Mouse (Mus musculus) Patski (cell line): ENCODE measurements around the gene Rexo4. TPM values are rescaled to one million over a fixed set of nuclear protein-coding genes. Genes with fewer than 3 reads are reported as not detected.

Source experiments
- ATAC-seq: fragments of 100-300 bp; one replicate; pipeline ENCODE4 v1.8.0; 2021
- CTCF ChIA-PET: fragments of 350-600 bp; sonication (Branson Sonifier 250); formaldehyde crosslinking; loops from one replicate; lab custom pipeline; 2022; ENCODE audit warnings: inconsistent platforms; lab: Charles Lee
- POLR2A ChIA-PET: fragments of 350-600 bp; sonication (Branson Sonifier 250); formaldehyde crosslinking; loops from one replicate; lab custom pipeline; 2022; ENCODE audit warnings: antibody characterized with exemption, inconsistent platforms; lab: Charles Lee
- DNase-seq: peaks from one replicate; pipeline ENCODE4 v3.0.0-alpha.2; 2011; ENCODE audit warnings: low read depth, low spot score
- H3K27me3 ChIP-seq: fragments of 371-371 bp; one replicate; pipeline ENCODE4 v1.5.1; 2021
- CTCF ChIP-seq: fragments of 100-300 bp; IDR thresholded peaks from one replicate; pipeline ENCODE4 v1.5.1; 2021
- in situ Hi-C: fragments of 300-500 bp; cut with MboI; formaldehyde crosslinking; loops from 3 replicates; pipeline ENCODE4 v1.11.1; 2018; ENCODE audit warnings: low pct_unique_long_range_greater_than_20kb, mixed read lengths
- polyA plus RNA-seq: library from polyadenylated mRNA; unstranded; gene quantifications from one replicate; pipeline ENCODE4 v1.2.3, GENCODE M21; 2021

Rexo4 gene
- polyA plus RNA-seq, 1 experiment from 2014 or later: 51.8 TPM

DNA sequence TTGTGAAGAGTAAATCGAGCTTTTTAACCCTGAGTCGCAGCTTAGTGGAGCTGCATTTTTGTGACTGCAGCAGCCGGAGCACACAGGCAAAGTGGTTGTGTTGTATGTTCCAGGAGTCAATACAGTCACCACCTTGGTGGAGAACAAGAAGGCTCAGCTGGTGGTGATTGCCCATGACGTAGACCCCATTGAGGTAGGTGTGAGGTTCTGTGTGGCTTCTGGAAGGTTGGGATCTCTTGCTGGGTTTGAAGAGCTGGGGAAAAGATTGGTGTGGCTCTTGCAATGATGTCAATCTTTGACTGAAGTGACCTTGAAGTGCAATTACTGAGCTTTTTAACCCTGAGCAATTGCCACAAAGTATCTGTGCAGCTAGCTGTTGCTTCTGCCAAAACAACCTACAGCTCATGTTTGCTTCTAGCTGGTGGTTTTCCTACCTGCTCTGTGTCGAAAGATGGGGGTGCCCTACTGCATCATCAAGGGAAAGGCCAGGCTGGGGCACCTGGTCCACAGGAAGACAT is 51.9 kb downstream of the Rexo4 start:
- no peak for TF ChIP-seq CTCF
- CTCF ChIA-PET: interaction anchor here (1.1 to 2.0 kb wide), 3 partner anchors 10 to 105 kb away, joined by 3 to 7 read pairs (median 4); no protein-coding TSS in a partner anchor
- in situ Hi-C loops: loop anchor here (25.0 kb wide), 1 partner anchor 475 kb away; the partner anchor contains the start of gene Sec16a
- POLR2A ChIA-PET: interaction anchor here (1.0 to 2.0 kb wide), 2 partner anchors 9 to 10 kb away, joined by 3 to 10 read pairs; partner anchors contain the start of gene Surf6
- DNase-seq (no peak), ATAC-seq (no peak)
- H3K27me3 ChIP-seq: no peaks in the 10 kb centered on the region

DNA sequence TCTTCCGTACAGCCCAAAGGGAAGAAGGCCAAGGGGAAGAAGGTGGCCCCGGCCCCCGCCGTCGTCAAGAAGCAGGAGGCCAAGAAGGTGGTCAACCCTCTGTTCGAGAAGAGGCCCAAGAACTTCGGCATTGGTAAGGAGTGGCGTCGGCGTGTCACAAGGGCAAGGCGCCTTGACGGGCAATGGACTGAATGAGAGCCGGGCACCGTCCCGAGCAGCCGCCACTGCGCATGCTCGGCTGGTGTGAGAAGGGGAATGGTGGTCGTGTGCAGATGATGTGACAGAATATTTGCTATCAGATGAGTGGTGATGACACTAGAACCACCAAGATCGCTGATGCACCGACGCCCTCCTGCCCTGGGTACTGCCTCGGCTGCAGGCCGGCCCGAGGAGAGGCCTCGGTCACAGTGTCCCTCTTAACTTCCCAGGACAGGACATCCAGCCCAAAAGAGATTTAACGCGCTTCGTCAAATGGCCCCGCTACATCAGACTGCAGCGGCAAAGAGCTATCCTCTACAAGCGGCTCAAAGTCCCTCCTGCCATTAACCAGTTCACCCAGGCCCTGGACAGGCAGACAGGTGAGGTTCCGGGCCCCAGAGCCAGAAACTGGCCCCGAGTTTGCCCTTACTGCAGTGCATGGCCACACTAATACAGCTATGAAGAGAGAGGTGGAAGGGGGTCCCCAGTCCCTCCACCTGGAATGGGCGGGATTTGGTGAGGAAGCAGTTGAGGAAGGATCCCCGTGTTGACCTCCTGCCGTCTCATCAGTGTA is 53.0 kb downstream of the Rexo4 start:
- no peaks in the 10 kb centered on the region for H3K27me3 ChIP-seq
- ATAC-seq: peak; percentile 27
- no peak for DNase-seq
- ChIA-PET POLR2A (interaction anchor here (1.0 to 2.0 kb wide), 2 partner anchors 8 to 11 kb away, joined by 3 to 10 read pairs; partner anchors contain the start of gene Surf6), CTCF (interaction anchor here (1.1 to 2.0 kb wide), 2 partner anchors 11 to 19 kb away, joined by 3 to 7 read pairs; no protein-coding TSS in a partner anchor)
- TF ChIP-seq CTCF: no peak
- in situ Hi-C loops: loop anchor here (25.0 kb wide), 1 partner anchor 474 kb away; the partner anchor contains the start of gene Sec16a

DNA sequence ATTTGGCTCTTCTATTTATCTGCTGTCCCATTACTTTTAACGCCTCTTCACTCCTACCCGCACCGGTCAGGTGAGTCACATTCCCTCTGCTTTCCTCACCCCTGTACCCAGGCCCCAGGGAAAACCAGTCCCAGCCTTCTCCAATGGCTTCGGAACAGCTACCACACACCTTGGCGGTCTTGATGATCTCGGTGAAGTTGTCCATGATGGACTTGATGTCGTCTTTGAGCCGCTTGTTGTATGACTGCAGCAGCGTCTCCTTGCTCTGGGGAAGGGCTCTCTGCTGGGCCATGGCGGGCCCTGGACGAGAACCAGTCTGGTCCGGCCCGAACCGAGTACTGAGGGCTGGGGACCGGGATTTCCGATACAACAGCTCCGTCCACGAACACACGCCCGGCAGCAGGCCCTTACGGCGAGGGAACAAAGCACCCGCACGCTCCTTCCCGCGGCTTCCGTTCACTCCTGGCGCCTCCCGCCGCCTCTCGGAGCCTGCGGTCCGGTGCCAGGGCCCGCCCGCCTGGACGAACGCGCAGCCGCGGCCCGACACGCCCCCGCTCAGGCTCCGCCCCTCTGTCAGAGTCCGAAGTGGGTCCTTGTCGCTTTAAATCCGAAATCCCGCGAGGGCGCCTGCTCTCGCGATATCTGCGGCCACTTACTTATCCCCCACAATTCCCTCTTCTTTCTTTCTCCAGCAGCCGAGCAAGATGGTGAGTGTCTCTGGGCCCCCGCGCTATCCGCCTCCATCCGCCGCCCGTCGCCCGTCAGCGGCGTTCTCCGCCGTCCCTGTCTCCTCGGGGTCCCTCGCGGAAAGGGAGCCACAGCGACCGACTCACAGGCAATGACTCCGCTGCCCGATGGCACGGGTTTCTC is 53.8 kb downstream of the Rexo4 start, which contains the start of the genes Med22 and Rpl7a:
Med22 (minus strand) TSS at position 554 of the 870 bp plus-strand sequence.
Rpl7a (plus strand) TSS at position 641 of the 870 bp plus-strand sequence.
- in situ Hi-C loops: loop anchor here (25.0 kb wide), 1 partner anchor 473 kb away; the partner anchor contains the start of gene Sec16a
- POLR2A ChIA-PET: no interaction called here
- CTCF ChIA-PET: no interaction called here
- DNase-seq (peak; percentile 92), ATAC-seq (peak; percentile 79)
- H3K27me3 ChIP-seq: no peaks in the 10 kb centered on the region
- no peak for TF ChIP-seq CTCF

DNA sequence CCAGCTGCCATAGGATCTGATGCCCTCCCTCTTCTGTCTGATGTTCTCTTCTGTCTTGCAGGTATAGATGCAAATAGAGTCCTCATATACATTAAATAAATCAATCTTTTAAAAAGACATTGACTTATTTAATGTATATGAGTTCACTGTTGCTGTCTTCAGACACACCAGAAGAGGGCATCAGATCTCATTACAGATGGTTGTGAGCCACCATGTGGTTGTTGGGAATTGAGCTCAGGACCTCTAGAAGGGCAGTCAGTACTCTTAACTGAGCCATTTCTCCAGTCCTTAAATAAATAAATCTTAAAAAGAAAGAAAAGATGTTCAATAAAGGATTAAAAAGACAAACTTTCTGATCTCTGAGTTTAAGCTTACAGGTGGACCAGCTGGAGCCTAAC is 54.8 kb downstream of the Rexo4 start:
- ATAC-seq (no peak), DNase-seq (no peak)
- ChIA-PET CTCF (no interaction called here), POLR2A (interaction anchor here (1.1 kb wide), 1 partner anchor 131 kb away, joined by 5 read pairs; no protein-coding TSS in a partner anchor)
- in situ Hi-C loops: loop anchor here (25.0 kb wide), 1 partner anchor 472 kb away; the partner anchor contains the start of gene Sec16a
- no peaks in the 10 kb centered on the region for H3K27me3 ChIP-seq
- no peak for TF ChIP-seq CTCF

DNA sequence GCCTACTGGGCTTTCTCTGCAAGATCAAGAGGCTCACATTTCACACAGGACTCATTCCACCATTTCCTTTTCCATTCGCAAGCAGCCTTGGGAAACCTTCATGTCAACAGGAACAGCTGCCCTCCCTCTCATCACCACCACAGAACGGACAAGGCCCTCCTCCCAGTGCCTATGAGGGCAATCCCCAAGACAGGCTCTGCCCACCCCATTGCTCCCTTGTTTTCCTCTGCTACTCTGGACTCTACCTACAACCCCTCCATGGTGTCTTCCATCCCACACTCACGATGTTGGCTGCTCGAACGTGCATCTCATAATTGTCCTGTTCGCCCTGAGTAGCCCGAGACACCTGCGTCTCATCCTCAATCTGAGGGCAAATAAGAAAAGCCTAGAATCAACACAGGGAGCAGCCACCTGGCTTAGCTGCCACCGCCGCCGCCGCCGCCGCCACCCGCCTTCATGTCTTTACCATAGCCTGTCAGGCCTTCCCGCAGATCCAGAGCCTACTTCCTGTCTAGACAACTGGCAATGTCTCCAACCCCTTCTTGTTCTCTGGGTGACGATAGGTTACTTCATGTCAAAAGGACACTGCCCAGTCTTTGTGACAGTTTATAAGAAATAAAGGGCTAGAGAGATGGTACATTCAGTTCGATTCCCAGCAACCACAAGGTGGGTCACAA is 55.3 kb downstream of the Rexo4 start:
- ChIA-PET POLR2A (interaction anchor here (1.1 kb wide), 1 partner anchor 131 kb away, joined by 5 read pairs; no protein-coding TSS in a partner anchor), CTCF (interaction anchor here (2.3 to 4.0 kb wide), 2 partner anchors 262 to 328 kb away, joined by 5 to 22 read pairs; no protein-coding TSS in a partner anchor)
- TF ChIP-seq CTCF: no peak
- in situ Hi-C loops: loop anchor here (25.0 kb wide), 1 partner anchor 472 kb away; the partner anchor contains the start of gene Sec16a
- DNase-seq (no peak), ATAC-seq (no peak)
- H3K27me3 ChIP-seq: no peaks in the 10 kb centered on the region

DNA sequence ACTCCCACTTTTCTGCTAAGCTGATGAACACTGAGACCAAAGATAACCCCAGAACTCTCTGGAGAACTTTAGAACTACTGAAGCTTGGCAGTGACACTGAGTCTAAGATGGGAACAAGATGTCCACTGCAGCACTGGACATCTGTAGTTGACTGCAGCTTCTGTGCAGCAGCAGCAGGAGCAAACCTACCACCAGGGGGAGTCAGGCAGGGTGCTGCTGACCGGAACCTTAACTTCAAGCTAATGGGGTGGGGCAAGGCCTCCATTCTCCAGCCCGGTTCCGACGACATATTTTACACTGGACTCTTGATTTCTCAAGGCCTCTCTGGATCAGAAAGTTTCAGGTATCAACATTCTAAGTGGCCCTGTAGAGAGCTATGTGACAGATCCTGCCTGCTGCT is 57.1 kb downstream of the Rexo4 start:
- ChIA-PET CTCF (interaction anchor here (0.9 to 4.0 kb wide), 11 partner anchors 11 to 330 kb away, joined by 3 to 22 read pairs (median 4); no protein-coding TSS in a partner anchor), POLR2A (no interaction called here)
- no peak for TF ChIP-seq CTCF
- in situ Hi-C loops: loop anchor here (25.0 kb wide), 1 partner anchor 470 kb away; the partner anchor contains the start of gene Sec16a
- H3K27me3 ChIP-seq: no peaks in the 10 kb centered on the region
- ATAC-seq: no peak
- no peak for DNase-seq

DNA sequence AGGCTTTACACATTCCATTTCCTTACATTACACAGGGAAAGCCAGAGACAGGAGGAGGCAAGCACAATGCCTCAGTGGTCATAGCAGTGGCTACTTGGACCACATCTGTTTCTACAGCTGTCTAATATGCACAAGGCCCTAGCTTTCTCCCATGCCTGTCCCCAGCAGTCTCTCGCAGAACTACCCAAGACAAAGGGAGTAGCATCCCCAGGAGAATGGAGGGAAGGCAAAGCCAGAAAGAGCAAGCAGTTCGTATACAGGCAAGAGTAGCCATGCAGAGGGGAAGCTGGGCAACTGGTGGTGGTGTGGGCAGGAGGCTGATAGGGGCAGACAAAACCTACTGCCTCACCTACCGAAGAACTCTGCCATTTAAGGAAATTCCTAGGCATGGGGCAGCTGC is 57.8 kb downstream of the Rexo4 start:
- ChIA-PET CTCF (interaction anchor here (1.1 to 4.0 kb wide), 8 partner anchors 12 to 331 kb away, joined by 3 to 22 read pairs (median 4); no protein-coding TSS in a partner anchor), POLR2A (no interaction called here)
- no peaks in the 10 kb centered on the region for H3K27me3 ChIP-seq
- in situ Hi-C loops: loop anchor here (25.0 kb wide), 1 partner anchor 469 kb away; the partner anchor contains the start of gene Sec16a
- ATAC-seq (no peak), DNase-seq (no peak)
- no peak for TF ChIP-seq CTCF

DNA sequence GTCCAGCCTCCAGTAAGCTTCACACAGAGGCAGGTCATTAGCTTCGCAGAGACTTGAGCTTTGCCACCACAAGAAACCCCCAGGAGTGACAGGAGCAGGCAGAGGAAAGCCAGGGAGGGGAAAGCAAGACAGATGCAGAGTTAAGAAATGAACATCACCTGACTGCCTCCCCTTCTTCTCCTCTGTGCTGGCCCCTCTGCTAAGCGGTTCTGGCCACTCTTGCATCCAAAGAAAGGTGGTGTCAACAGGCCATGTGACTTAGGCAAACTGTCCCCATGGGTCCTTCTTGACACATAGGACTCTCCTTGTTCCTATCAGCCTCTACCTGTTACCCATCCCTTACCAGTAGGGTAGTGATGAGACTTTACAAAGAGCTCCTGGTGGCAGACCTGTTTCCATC is 58.2 kb downstream of the Rexo4 start:
- no peaks in the 10 kb centered on the region for H3K27me3 ChIP-seq
- ATAC-seq: no peak
- CTCF ChIA-PET: interaction anchor here (1.2 to 4.0 kb wide), 3 partner anchors 133 to 296 kb away, joined by 3 to 22 read pairs (median 4); no protein-coding TSS in a partner anchor
- POLR2A ChIA-PET: no interaction called here
- DNase-seq: no peak
- TF ChIP-seq CTCF: no peak
- in situ Hi-C loops: loop anchor here (25.0 kb wide), 1 partner anchor 469 kb away; the partner anchor contains the start of gene Sec16a

Other genes starting within 250 kb of the Rexo4 start
- not detected for gene Abo, start 99.4 kb downstream of the Rexo4 start, polyA plus RNA-seq
- 25.2 TPM for gene Surf6, start 61.5 kb downstream of the Rexo4 start, polyA plus RNA-seq
- 47.1 TPM for gene Med22, start 53.7 kb downstream of the Rexo4 start, polyA plus RNA-seq
- 697 TPM for gene Rpl7a, start 53.6 kb downstream of the Rexo4 start, polyA plus RNA-seq
- gene Surf2, start 48.0 kb downstream of the Rexo4 start, polyA plus RNA-seq: 52.0 TPM
- gene Surf1, start 47.9 kb downstream of the Rexo4 start, polyA plus RNA-seq: 72.2 TPM
- 181 TPM for gene Surf4, start 30.5 kb downstream of the Rexo4 start, polyA plus RNA-seq
- 0.06 TPM for gene Stkld1, start 30.3 kb downstream of the Rexo4 start, polyA plus RNA-seq
- 0.04 TPM for gene Adamts13, start 9.0 kb upstream of the Rexo4 start, polyA plus RNA-seq
- 47.6 TPM for gene Cacfd1, start 45.5 kb upstream of the Rexo4 start, polyA plus RNA-seq
- 0.21 TPM for gene Slc2a6, start 63.6 kb upstream of the Rexo4 start, polyA plus RNA-seq
- 0.22 TPM for gene Mymk, start 107.8 kb upstream of the Rexo4 start, polyA plus RNA-seq
- gene Adamtsl2, start 115.0 kb upstream of the Rexo4 start, polyA plus RNA-seq: 0.49 TPM
- not detected for gene Fam163b, start 178.1 kb upstream of the Rexo4 start, polyA plus RNA-seq
- not detected for gene Dbh, start 200.8 kb upstream of the Rexo4 start, polyA plus RNA-seq